Mouse (Mus musculus) adrenal gland (tissue): ENCODE measurements around the gene Ccnf.

ENCODE experiments used
- intact Hi-C: fragments of 180-260 bp; cut with DNase I; formaldehyde crosslinking; loops from one replicate; pipeline ENCODE4 v1.15.1; 2025

The Ccnf gene

GRCm38 (mm10) chr17:24225851-24226250, 25.4 kb downstream of the Ccnf start:
- intact Hi-C loops = no loop called here

DNA sequence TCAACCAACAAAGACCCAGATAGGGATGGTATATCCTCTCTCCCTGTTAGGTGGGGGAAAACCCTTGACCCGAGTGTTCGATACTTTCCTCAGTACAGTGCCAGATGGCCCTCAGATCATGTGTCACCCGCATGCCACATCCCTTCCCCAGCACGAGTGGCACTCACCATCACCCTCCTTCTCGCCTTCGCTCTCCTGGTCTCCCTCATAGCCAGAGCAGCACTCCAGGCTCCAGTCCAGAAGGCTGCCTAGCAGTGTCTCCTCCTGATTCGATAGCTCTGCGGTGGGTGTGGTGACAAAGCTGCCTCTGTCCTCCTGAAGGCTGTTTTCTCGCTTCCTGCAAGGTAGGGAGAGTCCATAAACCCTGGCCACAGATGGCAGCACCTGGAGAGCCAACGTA, 26.5 kb downstream of the Ccnf start:
- intact Hi-C loops = no loop called here

GRCm38 (mm10) chr17:24223513-24223912, 27.8 kb downstream of the Ccnf start:
- intact Hi-C loops = no loop called here

GRCm38 (mm10) chr17:24222653-24223052, 28.6 kb downstream of the Ccnf start:
- intact Hi-C loops = no loop called here

GRCm38 (mm10) chr17:24220435-24221411, 30.6 kb downstream of the Ccnf start, which contains the start of gene Tedc2:
Tedc2 (minus strand) TSS chr17:24220851.
- intact Hi-C loops = no loop called here

- intact Hi-C loops = no loop called here
Measured at GRCm38 (mm10) chr17:24216836-24217235, 34.4 kb downstream of the Ccnf start.

GRCm38 (mm10) chr17:24213186-24213585, 38.1 kb downstream of the Ccnf start:
- intact Hi-C loops = no loop called here

DNA sequence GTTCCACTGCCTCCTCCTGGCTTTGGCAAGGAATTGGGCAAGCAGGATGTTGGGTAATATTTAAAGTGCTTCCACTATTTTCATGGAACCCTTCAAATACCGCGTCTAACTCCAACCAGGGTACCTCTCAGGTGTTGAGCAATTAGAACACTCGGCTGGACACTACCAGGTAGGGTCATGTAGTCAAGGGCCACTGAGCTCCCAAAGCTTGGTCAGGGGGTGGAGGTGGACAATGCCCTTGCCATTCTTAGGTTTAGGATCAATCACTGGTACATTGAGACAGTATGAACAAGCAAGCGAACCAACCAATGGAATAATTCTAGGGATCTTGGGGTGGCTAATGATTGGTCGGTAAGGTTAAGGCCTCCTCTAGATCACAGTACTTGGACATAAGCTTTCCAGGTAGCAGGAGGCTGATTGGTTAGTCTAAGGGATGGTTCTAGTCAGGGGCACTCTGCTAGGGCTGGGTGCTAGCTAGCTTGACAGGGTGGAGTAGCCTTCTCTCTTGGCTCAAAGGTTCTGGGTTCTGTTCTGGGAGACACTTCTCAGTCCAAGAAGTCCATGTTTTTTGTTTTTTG, 38.8 kb downstream of the Ccnf start:
- intact Hi-C loops = no loop called here

DNA sequence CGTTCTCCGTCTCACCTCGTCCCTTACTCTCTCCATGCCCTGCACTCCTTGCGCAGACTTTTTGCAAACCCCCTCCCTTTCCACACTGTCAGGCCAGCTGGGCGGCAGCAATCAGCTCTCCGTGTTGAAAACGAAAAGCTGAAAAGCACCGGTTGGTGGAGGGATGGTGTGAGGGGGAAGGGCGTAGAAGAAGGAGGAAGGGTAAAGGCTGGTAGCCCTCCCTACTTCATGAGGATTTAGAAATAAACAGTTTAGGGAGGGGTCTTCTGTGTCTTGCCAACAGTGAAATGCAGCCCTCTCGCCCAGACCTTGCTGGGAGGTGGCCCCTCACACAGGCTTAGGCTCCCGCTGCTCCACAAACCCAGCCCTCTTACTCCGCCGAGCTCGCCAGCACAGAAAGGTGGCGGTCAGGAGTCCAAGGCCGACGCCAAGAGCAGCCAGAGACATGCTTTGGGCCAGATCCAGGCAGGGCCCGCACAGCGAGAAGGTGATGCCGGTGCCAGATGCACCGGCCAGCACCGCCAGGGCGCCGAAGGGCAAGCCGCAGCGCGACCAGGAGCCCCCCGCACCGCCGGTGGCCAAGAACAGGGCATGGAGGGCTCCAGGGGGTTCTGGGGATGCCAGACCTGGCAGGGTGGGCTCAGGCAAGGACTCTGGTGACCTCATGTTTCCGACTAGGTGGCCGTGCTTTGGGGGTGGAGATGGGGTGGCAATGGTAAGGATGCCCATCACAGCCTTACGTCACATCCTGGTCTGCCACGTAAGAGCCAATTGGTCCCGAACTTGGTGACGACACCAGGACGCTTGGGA, 39.4 kb downstream of the Ccnf start:
- intact Hi-C loops = no loop called here

DNA sequence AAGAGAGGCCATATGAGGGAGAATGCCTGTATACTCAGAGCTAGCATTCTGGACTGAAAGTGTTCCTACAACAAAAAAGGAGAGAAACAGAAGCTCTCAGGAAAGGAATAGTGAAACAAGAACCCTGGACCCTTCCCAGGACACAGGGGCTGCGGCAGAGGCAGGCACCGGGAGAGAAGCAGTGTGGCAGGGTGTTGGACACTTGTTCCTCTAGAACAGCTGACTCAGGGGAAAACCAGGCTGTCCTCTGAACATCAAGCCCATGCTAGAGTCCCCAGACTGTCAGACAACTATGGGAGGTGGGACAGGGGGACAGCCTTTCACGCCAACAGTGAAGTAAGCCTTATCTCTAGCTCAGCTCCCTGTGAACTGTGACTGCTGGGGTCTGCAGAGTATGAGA, 40.7 kb downstream of the Ccnf start:
- intact Hi-C loops = no loop called here

- intact Hi-C loops = loop anchor here (5.0 kb wide), 1 partner anchor 38 kb away; no protein-coding TSS in a partner anchor
Measured at GRCm38 (mm10) chr17:24209916-24210240, 41.4 kb downstream of the Ccnf start.

DNA sequence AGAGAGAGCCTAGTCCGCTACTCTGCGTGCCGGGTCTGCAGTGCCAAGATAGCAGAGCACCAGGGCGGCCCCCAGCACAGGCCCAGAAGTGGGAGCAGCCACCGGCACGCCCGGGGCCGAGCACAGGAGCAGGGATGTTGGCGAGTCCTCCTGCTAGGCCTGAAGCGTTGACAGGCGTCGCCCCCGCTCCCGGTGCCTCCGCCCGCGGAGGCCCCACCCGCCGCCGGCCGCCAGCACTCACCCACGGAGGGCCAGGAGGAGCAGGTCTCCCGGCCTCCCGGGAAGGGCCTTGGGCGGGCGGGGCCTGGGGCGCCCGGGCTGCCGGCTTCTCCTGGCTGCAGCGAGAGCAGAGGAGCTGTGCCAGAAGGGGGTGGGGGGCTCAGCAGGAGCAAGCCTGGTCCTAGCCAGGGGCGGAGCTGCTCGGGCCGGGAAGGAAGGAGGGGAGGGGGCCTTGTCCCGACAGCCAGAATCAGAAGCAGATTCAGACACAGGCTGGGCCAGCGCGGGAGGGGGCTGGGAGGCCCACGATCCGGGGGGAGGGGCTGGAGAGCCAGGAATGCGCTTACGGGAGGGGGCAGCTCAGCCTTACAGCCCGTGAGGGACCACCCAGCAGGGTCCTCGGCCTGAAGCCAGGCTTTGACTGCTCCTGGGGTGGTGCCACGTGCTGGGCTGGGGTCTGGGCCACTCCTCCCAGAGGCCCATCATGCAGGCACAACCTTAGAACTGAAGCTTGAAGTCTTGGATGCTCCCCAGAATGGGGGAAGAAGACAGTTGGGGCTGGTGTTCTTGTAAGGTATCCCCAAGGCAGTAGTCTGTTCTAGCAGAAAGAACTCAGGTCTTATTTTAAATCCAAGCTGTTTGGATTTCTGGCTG, 42.0 kb downstream of the Ccnf start, which contains the start of gene Ntn3:
Gene Ntn3, minus strand, starts transcription at position 489 of the 873 bp plus-strand sequence.
- intact Hi-C loops = loop anchor here (5.0 kb wide), 1 partner anchor 37 kb away; no protein-coding TSS in a partner anchor

DNA sequence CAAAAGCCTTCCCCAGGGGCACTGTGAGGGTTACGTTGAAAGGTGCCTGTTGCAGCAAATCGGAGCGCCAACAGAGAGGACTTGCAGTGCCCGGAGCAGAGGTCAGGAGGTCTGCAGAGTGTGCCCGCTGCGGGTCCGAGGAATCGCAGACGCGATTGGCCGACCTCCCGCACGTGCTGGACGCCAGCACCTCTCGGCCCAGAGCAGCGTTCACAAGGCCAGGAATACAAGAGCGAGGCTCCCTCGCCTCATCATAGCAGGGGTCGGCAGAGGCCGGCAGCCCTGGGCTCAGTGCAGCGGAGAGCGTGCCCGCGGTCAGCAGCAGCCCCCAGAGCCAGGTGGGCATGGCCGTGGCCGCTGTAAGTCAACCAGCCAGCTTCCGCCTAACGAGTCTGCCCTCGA, 42.6 kb downstream of the Ccnf start:
- intact Hi-C loops = loop anchor here (5.0 kb wide), 1 partner anchor 36 kb away; no protein-coding TSS in a partner anchor

DNA sequence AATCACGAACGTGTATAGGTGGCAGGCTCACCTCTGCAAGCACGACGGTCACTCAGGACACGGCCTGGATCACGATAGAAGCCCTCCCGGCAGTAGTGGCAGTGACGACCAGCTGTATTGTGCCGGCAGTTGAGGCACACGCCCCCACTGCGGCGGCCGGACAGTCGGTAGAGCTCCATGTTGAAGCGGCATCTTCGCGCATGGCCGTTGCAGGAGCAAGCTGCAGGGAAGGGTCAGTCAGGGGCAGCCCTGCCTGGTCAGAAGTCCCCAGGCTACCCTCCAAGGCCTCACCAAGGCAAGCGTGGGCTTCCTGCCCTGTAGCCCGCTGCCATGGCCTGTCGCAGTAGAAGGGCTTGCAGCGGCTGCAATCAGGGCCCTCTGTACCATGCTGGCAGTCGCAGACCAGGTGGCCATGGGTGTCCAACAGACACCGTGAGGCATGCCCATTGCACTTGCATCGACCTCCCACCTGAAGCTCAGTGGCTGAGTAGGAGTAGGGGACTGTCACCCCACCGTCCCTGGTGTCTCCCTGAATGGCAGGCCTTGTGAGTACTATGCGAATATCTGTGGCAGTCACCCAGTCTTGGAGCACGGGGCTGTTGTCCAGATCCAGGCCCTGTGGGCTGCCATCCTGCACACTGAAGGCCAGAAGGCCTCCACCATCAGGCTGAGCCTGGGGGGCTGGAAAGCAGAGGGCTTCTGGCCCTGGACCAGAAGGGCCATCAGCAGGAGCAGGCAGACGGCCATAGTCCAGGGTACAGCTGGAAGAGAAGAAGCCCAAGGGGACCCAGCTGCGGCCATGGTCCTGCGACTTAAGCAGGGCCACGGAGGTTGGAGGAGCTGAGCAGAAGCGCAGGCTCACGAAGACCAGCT, 43.3 kb downstream of the Ccnf start:
- intact Hi-C loops = loop anchor here (5.0 kb wide), 1 partner anchor 36 kb away; no protein-coding TSS in a partner anchor

GRCm38 (mm10) chr17:24206451-24207351, 44.6 kb downstream of the Ccnf start:
- intact Hi-C loops = loop anchor here (5.0 kb wide), 1 partner anchor 34 kb away; no protein-coding TSS in a partner anchor

- intact Hi-C loops = loop anchor here (5.0 kb wide), 1 partner anchor 34 kb away; no protein-coding TSS in a partner anchor
Measured at GRCm38 (mm10) chr17:24205908-24206361, 45.3 kb downstream of the Ccnf start.

DNA sequence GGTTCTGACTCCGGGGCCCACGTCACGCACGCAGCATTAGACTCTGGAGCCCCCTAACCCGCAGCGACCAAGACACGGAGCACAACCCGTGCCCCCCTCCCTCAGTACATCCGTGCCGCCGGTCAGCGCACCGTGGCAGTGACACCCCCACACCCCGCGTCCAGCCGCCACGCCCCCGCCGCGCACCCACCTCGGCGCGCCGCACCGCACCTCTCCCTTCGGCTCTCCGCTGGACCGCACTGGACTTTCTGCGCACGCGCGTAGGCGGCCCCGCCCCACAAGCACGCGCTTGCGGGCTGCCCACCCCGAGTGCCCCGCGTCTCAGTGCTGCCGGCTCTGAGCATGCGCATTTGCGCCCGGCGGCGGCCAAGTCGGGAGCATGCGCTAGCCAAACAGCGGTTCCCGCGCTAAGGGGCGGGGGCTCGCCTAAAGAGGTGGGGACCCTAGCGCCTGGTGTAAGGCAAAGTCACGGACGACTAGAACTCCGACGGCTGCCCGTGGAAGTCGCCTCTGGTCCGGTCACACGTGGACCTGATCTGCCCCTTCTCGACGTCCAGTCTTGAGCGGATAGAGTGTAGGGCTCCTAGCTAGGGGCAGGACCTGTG, 45.9 kb downstream of the Ccnf start, which contains the start of gene Tbc1d24:
Gene Tbc1d24, minus strand, starts transcription at position 279 of the 605 bp plus-strand sequence.
- intact Hi-C loops = loop anchor here (5.0 kb wide), 1 partner anchor 33 kb away; no protein-coding TSS in a partner anchor
